Mouse (Mus musculus) left cerebral cortex, postnatal 14 days (tissue): ENCODE results near the gene Dnah17. TPM values are rescaled to one million over a fixed set of nuclear protein-coding genes. Genes with fewer than 3 reads are reported as not detected.

Experiments
- DNase-seq, 2 experiments: peaks; one replicate each; pipeline ENCODE4 v3.0.0; 2021 to 2022; ENCODE audit warnings: low spot score in 2 of 2, mixed read lengths in 1 of 2
- intact Hi-C: fragments of 180-260 bp; cut with DNase I; formaldehyde crosslinking; loops from one replicate; pipeline ENCODE4 v1.15.1; 2025
- total RNA-seq, 2 experiments: library from RNA; stranded (reverse); gene quantifications; 2 replicates each; pipeline ENCODE4 v1.2.3; 2021

Gene Dnah17
- total RNA-seq, 2 experiments from 2014 or later: 0.08 to 0.33 TPM

DNA sequence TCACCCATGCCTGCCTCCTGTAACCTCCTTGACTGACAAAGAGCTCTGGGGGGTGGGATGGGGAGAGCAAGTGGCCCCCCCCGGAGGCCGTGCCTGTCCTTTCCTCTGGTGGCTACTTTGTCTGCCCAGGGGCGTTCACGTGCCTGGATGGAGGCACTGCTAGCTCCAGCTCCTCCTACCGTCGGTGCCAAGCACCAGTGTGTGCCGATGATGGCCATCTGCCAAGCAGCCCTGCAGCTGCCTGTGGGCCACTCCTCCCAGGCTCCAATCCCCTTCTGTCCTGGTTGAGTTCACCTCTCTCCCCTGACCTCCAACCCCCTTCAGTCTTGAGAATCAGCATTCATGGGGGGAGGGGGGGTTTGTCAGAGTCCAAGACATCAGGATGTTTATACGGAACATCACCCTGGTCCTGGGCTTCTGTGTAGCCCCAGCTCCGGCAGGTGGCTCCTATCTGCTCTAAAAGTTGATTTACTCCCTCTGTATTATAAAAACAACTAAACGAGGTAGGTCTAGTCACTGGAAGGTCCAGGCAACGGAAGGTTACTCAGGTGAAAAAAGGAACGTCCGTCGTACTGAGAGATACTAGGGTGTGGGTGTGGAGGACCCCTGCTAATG, 87.0 kb downstream of the Dnah17 start:
- intact Hi-C loops: no loop called here
- peak; percentile 48 to 60 for DNase-seq

DNA sequence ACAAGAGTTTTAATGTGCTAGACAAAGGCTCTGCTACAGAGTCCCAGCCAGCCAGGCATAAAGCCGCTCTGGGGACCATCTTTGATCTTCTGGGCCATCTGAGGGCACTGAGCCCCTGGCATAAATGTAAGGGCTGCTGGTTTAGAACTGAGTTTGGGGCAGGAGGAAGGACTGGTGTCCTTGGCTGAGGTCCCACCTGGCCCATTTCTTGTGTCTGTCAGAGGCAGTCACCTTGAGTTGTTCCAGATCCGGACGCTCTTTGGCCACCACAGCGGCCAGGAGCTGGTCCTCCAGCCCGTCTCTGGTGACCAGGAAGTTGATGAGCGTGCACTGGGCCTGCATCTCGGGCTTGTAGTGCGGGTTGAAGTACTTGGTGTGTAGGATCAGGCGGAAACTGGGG, 87.6 kb downstream of the Dnah17 start:
- intact Hi-C loops: no loop called here
- DNase-seq: no peak

DNA sequence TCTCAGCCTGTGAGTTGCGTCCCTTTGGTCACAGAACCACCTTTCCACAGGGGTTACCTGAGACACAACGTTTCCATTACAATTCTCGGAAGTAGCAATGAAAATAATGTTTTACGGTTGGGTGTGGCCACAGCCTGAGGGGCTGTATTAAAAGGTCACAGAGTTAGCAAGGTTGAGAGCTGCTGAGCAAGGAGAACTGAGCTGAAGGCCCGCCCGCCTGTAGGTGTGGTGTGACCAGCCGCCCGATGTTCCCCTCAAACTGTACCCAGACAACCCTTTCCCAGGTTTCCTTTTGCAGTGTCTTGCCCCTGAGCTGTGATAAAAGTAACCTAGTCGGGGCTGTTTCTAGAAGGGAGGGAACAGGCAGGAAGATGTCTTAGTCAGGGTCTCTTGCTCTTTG, 95.4 kb downstream of the Dnah17 start:
- DNase-seq: no peak
- intact Hi-C loops: no loop called here

DNA sequence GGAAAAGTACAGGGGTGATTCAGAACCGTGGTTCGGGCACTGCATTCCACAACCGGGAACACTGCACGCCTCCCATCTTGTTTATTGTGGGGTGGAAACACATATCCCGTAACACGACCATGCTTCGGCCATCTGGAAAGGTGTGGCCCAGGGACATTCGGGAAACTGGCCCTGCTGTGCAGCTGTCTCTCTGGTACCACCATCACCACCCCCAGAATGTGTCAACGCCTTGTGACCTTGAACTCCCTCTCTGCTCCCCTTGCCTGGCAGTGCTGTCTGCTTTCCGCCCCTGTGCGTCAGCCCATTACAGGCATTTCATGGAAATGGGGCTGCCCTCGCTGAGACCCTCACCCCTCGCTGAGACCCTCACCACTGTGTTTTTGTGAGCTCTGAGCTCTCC, 96.0 kb downstream of the Dnah17 start:
- DNase-seq: no peak
- intact Hi-C loops: no loop called here

DNA sequence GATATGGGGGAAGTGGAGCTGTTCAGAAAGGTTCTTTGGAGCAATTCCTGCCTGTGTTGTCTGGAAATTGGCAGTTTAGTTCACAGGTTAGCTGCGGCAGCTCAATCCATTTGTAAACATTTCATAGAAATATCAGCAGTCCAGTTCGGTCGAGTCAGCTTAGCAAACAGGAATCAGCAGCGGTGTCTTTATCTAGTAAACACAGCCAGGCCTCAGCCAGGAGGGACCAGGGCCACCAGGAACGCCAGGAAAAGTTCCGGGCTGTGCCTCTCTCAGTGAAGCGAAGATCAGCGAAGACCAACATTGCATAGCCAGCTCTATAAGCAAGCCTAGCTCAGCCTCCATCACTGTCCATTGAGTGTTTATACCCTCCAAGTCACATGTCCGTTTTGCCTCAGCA, 99.3 kb downstream of the Dnah17 start:
- intact Hi-C loops: no loop called here
- DNase-seq: no peak

DNA sequence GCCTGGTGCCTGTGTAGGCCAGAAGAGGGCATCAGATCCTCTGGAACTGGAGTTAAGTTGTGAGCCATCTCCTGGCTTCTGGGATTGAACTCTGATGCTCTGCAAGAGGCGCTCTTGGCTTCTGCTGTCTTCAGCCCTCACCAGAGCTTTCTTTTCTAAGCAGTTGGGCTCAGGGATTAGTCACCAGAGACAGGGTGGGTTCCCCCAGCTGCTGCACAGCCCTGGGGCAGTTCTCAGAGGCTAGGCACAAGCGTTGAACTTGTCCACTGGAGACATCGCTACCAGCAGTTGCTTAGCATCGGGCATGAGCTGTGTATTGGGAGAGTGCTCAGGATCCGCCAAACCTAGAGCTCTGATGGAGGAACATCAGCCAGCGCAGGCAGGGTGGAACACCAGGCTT, 101.3 kb downstream of the Dnah17 start:
- intact Hi-C loops: no loop called here

DNA sequence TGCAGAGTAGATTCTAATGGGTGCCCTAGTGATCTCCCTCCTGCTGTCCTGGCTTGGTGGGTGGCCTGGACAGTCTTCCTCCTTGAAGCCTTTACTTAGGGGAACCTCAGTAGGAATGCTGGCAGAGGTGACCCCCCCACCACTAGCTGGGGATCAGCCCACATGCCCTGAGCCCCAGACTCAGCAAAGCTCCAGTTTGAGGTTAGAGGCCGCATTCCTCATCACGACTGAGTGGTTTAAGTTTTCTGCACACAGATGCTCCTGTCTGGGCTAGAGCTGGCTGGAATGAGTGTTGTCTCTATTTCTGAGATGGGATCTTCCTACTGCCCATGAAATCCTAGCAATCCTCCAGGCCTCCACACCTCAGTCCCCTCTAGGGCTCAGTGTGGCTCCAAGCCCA, 106.3 kb downstream of the Dnah17 start:
- DNase-seq: no peak
- intact Hi-C loops: loop anchor here (5.0 kb wide), 1 partner anchor 112 kb away; no protein-coding TSS in a partner anchor

More for the DNA sequence above, 101.3 kb downstream of the Dnah17 start:
- DNase-seq: no peak

DNA sequence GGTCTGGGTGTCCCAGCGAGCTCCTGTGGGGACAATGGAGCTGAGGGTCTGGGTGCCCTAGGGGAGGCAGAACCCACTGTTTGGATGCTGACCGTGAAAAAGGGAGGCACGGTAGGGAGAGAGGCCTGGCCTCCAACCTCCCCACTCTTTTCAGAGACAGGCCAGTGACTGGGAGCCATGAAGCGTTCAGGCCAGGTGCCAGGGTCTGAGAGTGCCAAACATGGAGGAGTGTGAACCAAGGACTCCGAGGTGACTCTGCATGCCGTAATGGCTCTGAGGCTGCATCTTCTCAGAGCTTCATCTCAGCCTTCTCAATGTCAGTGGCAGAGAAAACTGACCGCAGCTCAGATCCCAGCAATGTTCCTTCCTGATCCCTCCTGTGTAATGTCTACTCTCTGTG, 107.0 kb downstream of the Dnah17 start:
- DNase-seq: no peak
- intact Hi-C loops: loop anchor here (5.0 kb wide), 1 partner anchor 111 kb away; no protein-coding TSS in a partner anchor

DNA sequence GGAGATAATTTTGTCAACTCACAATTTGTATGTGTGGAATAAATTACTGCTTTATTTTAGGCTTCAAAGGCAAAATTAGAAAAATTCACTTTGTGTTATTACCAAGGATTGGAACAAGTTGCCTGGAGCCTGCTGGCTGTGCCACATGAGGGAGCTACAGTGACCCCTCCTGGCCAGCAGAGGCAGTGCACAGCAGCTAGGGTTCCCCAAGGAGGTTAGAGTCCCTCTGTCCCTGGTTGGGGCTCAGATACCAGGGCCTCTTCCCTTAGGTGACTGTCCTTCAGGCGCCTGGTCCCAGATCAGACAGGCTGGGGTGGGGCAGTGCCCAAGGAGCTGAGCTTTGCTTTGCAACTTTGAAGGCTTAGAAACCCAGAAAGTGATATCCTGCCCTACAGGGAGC, 108.6 kb downstream of the Dnah17 start:
- peak; percentile 78 to 82 for DNase-seq
- intact Hi-C loops: loop anchor here (2.0 to 5.0 kb wide), 2 partner anchors 110 to 151 kb away; no protein-coding TSS in a partner anchor

DNA sequence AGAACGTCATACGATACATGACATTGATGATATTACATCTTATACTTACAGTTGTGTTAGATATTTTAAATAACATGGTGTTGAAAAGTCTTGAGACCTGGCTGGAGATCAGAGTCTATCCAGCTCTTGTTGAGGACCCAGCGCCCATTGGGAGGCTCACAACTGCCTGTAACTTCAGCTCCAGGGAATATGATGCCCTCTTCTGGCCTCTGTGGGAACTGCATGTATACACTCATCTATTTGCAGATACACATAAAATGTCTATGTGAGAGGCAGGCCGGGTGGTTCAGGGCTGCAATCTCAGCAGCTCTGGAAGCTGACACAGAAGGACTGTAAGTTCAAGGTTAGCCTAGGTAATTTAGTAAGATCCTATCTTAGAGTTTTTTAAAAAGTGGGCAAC, 112.1 kb downstream of the Dnah17 start:
- DNase-seq: peak in 1 of 2 experiments; percentile 41
- intact Hi-C loops: loop anchor here (2.0 kb wide), 1 partner anchor 48 kb away; the partner anchor contains the start of gene Socs3

DNA sequence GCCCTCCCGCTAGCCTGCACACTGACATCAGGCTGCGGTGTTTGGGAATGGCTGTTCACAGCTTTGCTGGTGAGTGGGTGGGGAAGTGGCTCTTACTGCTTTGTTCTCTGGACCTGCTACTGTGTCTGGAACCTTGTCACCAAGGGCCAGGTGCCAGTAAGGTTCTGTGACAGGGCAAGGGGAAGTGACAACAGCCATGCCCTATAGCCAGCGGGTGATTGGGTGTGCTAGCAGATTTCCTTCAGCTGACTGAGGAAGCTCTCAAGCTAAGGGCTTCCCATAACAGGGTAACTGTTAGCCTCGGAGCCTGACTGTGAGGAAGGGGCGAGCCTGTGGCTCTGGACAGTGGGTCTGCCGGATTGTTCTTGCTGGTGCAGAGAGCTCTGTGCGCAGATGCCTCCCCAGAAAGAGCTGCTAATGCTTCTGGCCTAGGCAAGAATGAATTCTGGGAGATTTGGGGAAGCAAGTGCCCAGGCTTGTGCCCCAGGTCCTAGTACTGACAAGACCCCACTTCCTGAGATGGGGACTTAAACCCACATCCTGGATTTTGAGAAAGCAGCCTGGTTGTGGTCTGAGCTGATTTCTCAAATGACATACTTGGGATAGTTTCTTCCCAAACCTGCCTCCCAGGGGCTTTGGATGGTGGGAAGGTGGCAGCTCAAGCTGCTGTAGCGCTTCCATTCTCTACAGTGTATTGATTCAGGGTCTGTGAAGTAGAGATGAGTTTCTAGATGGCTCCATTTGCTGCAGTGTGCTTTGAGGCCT, 114.9 kb downstream of the Dnah17 start:
- peak in 1 of 2 experiments; percentile 40 for DNase-seq
- intact Hi-C loops: no loop called here

DNA sequence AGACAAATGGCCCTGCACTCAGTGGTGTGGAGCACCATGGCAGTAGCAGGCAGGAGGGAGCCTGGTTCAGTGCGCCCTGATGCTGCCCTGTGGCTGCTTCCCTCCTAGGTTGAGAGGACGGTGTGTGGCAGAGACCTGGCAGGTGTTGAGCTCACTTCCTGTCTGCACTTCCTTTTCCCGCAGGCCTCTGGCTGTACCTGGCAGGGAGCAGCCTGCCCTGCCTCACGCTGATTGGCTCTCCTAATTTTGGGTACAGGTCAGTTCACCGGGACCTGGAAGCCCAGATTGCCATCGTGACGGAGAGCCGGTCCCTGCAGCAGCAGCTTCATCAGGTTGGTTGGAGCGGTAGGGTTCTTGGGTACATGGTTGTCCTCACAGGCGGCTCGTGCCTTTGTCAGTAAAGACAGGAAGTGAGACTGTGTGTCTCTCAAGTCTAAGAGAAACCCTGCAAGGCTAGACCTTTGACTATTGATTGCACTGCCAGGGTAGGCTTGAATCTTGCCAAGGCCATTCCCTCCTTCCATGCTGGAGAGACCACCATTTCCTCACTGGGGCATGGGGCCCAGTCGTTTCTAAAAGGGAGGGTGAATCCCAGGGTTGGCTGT, 115.9 kb downstream of the Dnah17 start:
- intact Hi-C loops: no loop called here
- no peak for DNase-seq

DNA sequence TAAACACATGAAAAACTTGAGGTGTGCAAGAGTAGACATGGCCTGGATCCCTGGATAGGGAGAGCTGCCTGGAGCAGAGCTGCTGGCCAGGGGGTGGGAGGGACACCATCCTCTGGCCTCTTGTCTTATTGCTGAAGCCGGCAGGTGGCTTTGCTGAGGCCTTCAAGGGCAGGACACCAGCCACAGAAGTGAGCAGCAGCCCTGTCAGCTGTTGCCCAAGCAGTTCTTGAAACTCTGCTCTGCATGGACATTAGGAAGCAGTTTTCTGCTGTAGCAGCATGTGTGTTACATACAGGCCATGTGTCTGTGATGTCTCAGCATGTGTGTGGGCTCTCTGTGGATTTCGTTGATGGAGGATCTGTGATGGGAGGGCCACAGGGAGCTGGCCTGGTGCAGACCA, 117.1 kb downstream of the Dnah17 start:
- intact Hi-C loops: no loop called here
- no peak for DNase-seq

DNA sequence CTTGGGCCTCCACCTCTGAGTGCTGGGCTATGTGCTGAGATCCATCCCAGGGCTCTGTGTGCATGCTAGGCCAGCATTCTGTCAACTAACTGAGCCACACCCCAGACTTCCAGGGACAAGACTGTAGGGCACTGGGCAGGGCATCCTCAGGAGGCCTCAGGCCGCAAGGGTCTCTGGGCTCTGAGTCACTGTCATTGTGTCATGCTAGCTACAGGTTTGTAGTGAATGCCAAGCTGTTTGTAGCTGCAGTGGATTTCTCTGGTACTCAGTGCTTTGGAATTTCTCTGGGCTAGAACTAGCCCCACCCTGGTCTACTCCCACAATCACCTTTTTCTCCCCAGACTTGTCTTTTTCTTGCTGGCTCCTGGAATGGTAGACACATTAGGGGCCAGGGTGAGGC, 117.8 kb downstream of the Dnah17 start:
- intact Hi-C loops: no loop called here
- DNase-seq: no peak

DNA sequence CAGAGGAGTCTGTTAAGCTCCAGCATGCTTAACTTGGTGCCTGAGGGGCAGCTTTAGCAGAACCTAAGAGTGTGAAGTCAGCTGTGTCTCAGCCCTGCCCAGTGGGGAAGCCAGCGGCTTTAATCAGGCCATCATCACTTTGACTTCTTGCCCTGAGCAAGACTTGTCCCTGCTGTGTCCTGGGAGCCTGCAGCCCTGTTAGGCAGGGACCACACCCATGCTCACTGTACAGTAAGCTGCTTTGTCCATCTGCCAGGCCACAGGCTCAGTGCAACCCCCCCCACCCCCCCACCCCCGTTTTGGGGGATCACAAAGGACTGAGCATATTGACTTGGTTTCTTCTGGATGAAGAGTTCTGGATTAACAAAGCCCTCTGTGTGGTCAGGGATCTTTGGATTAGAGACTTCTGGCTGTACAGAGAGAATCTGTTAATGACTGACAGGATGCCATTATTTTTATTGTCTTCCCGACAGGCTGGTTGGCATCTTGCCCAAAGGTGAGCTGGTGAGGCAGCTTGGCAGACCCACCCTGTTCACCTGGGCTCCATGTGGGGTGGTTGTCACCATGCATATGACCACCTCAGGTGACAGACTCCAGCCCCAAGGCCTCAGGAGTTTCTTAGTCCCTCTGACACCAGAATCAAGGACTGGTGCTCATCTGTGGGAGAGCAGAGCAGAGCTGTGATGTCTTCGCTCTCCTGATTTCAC, 120.4 kb downstream of the Dnah17 start:
- DNase-seq: no peak

DNA sequence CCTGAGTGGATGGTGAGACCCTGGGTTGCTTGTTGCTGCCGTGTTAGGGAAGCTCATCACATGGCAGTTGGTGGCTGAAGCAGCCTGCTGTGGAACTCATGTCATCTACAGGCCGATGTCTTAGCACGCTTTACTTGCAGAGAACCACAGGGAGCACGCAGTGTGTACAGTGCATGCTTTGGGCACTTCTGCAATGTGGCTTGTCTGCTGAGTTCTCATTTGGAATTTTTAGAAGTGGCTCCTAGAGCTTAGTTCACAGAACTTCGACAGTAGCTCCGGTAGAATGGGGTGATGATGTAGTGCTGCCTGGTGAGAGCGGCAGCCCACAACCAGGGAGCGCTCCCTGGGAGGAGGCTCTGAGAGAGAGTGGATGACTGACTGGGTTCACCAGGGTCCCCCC, 121.6 kb downstream of the Dnah17 start:
- intact Hi-C loops: no loop called here
- no peak for DNase-seq

More for the DNA sequence above, 120.4 kb downstream of the Dnah17 start:
- intact Hi-C loops: no loop called here

DNA sequence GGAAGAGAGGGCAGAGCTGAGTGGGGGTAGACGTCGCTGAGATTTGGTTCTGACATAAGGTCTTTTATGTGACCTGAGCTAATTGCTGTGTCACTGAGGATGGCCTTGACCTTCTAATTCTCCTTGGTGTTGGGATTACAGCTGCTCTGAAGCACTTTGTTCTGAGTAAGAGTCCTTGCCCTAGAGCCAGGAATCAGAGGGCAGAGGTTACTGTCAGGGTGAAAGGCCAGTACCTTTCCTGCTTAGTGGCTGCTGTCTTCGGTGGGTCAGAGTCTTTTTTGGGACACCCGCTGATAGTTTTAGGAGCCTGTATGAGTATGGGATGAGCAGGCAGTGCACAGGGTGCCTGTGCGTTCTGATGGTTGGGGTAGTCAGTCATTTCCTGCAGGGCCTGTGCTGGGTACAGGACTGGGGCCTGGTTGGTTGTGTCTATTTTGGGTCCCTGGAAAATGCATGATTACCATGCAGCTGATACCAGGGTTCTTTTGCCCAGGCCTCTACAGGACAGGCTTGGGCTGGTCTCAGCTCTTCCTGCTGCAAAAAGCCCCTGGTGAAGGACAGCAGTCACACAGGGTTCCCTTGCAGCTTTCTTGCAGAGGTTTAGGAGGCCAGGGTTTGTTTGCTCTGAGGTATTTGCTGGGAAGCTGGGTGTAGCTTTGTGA, 122.2 kb downstream of the Dnah17 start:
- DNase-seq: no peak
- intact Hi-C loops: no loop called here

DNA sequence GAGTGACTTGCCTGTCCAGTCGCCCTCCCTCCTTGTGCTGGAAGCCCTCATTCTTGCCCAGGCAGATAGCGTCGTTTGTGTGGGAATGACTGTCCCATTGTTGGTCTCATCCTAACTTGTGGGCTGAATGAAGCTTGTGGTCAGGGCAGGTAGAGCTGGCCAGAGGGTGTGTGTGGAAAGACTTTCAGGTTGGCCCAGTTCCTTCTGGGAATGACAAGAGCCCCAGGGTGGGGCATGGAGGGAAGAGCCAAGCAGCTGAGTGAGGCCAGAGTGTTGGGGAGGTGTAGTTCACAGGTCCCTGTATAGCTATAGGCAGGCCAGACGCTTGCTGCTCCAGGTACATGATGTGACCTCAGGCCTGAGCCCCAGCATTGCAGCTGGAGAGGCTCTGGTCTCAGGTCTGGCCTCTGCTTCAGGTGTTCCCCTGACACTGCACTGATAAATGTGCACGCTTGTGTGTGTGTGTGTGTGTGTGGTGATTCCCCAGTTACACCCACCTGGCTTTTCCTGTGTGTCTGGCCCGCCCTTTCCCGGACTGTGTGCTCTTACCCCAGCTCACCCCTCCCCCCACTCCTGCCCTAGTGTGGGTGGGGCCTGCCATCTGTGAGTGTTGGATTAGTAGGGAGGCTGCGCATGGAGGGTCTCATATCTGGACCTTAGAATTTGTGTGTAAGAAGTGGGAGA, 122.8 kb downstream of the Dnah17 start:
- DNase-seq: no peak
- intact Hi-C loops: no loop called here

DNA sequence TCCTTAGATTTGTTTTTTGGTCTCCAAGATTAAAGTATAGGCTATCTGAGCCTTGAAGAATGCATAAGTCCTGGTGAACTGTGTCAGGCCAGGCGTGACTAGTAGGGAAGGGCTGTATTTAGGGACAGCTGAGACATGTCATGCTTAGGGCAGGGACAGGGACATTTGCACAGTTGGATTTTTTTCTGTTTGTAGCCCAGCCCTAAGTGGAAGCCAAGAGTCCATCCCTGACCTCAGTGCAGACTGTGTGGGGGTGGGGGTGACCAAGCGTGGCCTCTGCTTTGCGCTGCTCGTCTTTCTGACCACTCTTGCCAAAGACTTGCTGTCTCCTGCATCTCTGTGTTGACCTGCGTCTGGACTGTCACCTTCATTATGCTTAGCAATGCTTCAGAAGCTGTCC, 126.2 kb downstream of the Dnah17 start:
- intact Hi-C loops: no loop called here
- no peak for DNase-seq
